Mouse (Mus musculus): ENCODE data around the gene Nptx2.

DNA sequence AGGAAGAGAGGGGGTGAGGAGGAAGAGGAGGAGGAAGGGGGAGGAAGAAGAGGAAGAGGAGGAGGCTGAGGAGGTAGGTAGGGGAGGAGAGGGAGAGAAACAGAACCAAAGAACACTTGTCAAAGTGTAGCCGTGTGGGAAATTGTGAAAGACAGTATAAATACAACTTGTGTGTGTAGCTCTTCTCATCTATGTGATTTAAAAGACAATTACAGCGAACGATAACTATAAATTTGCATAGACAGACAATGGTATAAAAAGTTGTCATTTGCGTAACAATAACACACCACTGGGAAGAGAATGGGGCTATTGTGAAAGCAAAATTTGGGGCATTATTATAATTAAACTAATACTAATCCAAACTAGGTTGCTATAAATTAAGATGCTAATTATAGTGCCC, 20.0 kb downstream of the Nptx2 start:
- TF ChIP-seq CTCF (IDR thresholded peaks at IDR 0.05; ENCODE audit: low read depth, low read length) = no peak
- no peak for TF ChIP-seq POLR2A (IDR thresholded peaks at IDR 0.05; ENCODE audit: borderline replicate concordance, low read depth, low read length)

Measured in bone marrow macrophage, adult 2 months (primary cell).